Mouse (Mus musculus): ENCODE measurements around the gene Gm29776. TPM values are rescaled to one million over a fixed set of nuclear protein-coding genes. Genes with fewer than 3 reads are reported as not detected.

The Gm29776 gene
- polyA plus RNA-seq, 1 experiment from 2014 or later = 0.15 TPM

GRCm38 (mm10) chr14:54646898-54647636 lies 51.6 kb downstream of the Gm29776 start:
- H3K9ac ChIP-seq = no peak overlapping the region
- H3K4me2 ChIP-seq = no peak overlapping the region
- no peak for ATAC-seq (ENCODE audit: insufficient read depth, low FRiP score, low read depth)
- H3K36me3 ChIP-seq = peaks cover 81% of the 10 kb centered on the region
- no peaks in the 10 kb centered on the region for H3K27me3 ChIP-seq (replicated peaks)
- H3K4me1 ChIP-seq = peaks cover 4% of the 10 kb centered on the region; the same call in 1 of the 2 replicates
- H3K4me3 ChIP-seq (replicated peaks) = no peak overlapping the region
- no peaks in the 10 kb centered on the region for H3K9me3 ChIP-seq
- 90% methylated on average over 8 of the region's 8 CpGs for WGBS
- no peak overlapping the region for H3K27ac ChIP-seq

- H3K9me3 ChIP-seq = no peaks in the 10 kb centered on the region
- 94% methylated on average over 17 of the region's 17 CpGs for whole genome bisulfite sequencing
- no peak for ATAC-seq (ENCODE audit: insufficient read depth, low FRiP score, low read depth)
- H3K4me3 ChIP-seq (replicated peaks) = no peak overlapping the region
- H3K36me3 ChIP-seq = peaks cover 78% of the 10 kb centered on the region
- no peak overlapping the region for H3K4me2 ChIP-seq
- no peak overlapping the region for H3K9ac ChIP-seq
- no peaks in the 10 kb centered on the region for H3K27me3 ChIP-seq (replicated peaks)
- H3K27ac ChIP-seq = no peak overlapping the region
- peaks cover 4% of the 10 kb centered on the region; the same call in 1 of the 2 replicates for H3K4me1 ChIP-seq
Observed at GRCm38 (mm10) chr14:54646455-54646854, 52.2 kb downstream of the Gm29776 start.

GRCm38 (mm10) chr14:54644294-54644693 lies 54.3 kb downstream of the Gm29776 start:
- no peak overlapping the region for H3K4me2 ChIP-seq
- H3K4me1 ChIP-seq = peaks cover 2% of the 10 kb centered on the region; the same call in 1 of the 2 replicates
- H3K4me3 ChIP-seq (replicated peaks) = no peak overlapping the region
- 86% methylated on average over 9 of the region's 9 CpGs for WGBS
- no peak overlapping the region for H3K27ac ChIP-seq
- ATAC-seq (ENCODE audit: insufficient read depth, low FRiP score, low read depth) = no peak
- H3K36me3 ChIP-seq = peaks cover 62% of the 10 kb centered on the region
- H3K27me3 ChIP-seq (replicated peaks) = no peaks in the 10 kb centered on the region
- no peaks in the 10 kb centered on the region for H3K9me3 ChIP-seq
- no peak overlapping the region for H3K9ac ChIP-seq

GRCm38 (mm10) chr14:54643011-54643410 lies 55.6 kb downstream of the Gm29776 start:
- no peak overlapping the region for H3K9ac ChIP-seq
- H3K9me3 ChIP-seq = no peaks in the 10 kb centered on the region
- no peak overlapping the region for H3K4me3 ChIP-seq (replicated peaks)
- peaks cover 52% of the 10 kb centered on the region for H3K36me3 ChIP-seq
- WGBS = 79% methylated on average over 2 of the region's 2 CpGs
- H3K27ac ChIP-seq = no peak overlapping the region
- no peak for ATAC-seq (ENCODE audit: insufficient read depth, low FRiP score, low read depth)
- no peak overlapping the region for H3K4me2 ChIP-seq
- H3K4me1 ChIP-seq = peaks cover 2% of the 10 kb centered on the region; the same call in 1 of the 2 replicates
- H3K27me3 ChIP-seq (replicated peaks) = no peaks in the 10 kb centered on the region

Small RNAs within 50 kb of the gene (microRNA-seq; reads per million reads assigned to microRNA genes)
- gene Mir6948 = not detected

Other genes starting within 250 kb of the Gm29776 start
- gene Lrp10, start 234.7 kb downstream of the Gm29776 start, polyA plus RNA-seq (2015; fragmentation: Nextera tagmentation; extraction: Ambion mirVana) = 49.6 and 51.9 TPM in 2 replicates
- 1.6 and 2.3 TPM in 2 replicates for gene Rem2, start 222.7 kb downstream of the Gm29776 start, polyA plus RNA-seq (2015; fragmentation: Nextera tagmentation; extraction: Ambion mirVana)
- 66.6 and 71.7 TPM in 2 replicates for gene Prmt5, start 181.3 kb downstream of the Gm29776 start, polyA plus RNA-seq (2015; fragmentation: Nextera tagmentation; extraction: Ambion mirVana)
- gene Haus4, start 144.2 kb downstream of the Gm29776 start, polyA plus RNA-seq (2015; fragmentation: Nextera tagmentation; extraction: Ambion mirVana) = 48.3 and 49.3 TPM in 2 replicates
- 30.8 and 32.0 TPM in 2 replicates for gene Ajuba, start 121.3 kb downstream of the Gm29776 start, polyA plus RNA-seq (2015; fragmentation: Nextera tagmentation; extraction: Ambion mirVana)
- 6.7 and 8.3 TPM in 2 replicates for gene 4931414P19Rik, start 92.8 kb downstream of the Gm29776 start, polyA plus RNA-seq (2015; fragmentation: Nextera tagmentation; extraction: Ambion mirVana)
- 370 and 382 TPM in 2 replicates for gene Psmb5, start 80.8 kb downstream of the Gm29776 start, polyA plus RNA-seq (2015; fragmentation: Nextera tagmentation; extraction: Ambion mirVana)
- 0.03 TPM in 2 replicates for gene Psmb11, start 77.4 kb downstream of the Gm29776 start, polyA plus RNA-seq (2015; fragmentation: Nextera tagmentation; extraction: Ambion mirVana)
- gene Gm17606, start 57.9 kb downstream of the Gm29776 start, polyA plus RNA-seq (2015; fragmentation: Nextera tagmentation; extraction: Ambion mirVana) = not detected in 2 replicates
- 3.7 and 4.5 TPM in 2 replicates for gene Cdh24, start 57.5 kb downstream of the Gm29776 start, polyA plus RNA-seq (2015; fragmentation: Nextera tagmentation; extraction: Ambion mirVana)
- gene 1700123O20Rik, start 12.6 kb downstream of the Gm29776 start, polyA plus RNA-seq (2015; fragmentation: Nextera tagmentation; extraction: Ambion mirVana) = 79.3 and 84.8 TPM in 2 replicates
- gene Acin1, start 11.9 kb downstream of the Gm29776 start, polyA plus RNA-seq (2015; fragmentation: Nextera tagmentation; extraction: Ambion mirVana) = 111 and 116 TPM in 2 replicates
- gene Cebpe, start 13.3 kb upstream of the Gm29776 start, polyA plus RNA-seq (2015; fragmentation: Nextera tagmentation; extraction: Ambion mirVana) = 1.3 and 1.5 TPM in 2 replicates
- gene Slc7a8, start 83.1 kb upstream of the Gm29776 start, polyA plus RNA-seq (2015; fragmentation: Nextera tagmentation; extraction: Ambion mirVana) = 8.1 and 12.8 TPM in 2 replicates
- 0.18 TPM in 1 of 2 replicates, not detected in the other for gene Rnf212b, start 115.3 kb upstream of the Gm29776 start, polyA plus RNA-seq (2015; fragmentation: Nextera tagmentation; extraction: Ambion mirVana)
- 8.4 and 10.6 TPM in 2 replicates for gene Homez, start 172.1 kb upstream of the Gm29776 start, polyA plus RNA-seq (2015; fragmentation: Nextera tagmentation; extraction: Ambion mirVana)
- 2.4 and 2.7 TPM in 2 replicates for gene Ppp1r3e, start 178.7 kb upstream of the Gm29776 start, polyA plus RNA-seq (2015; fragmentation: Nextera tagmentation; extraction: Ambion mirVana)
- 4.2 and 4.3 TPM in 2 replicates for gene Bcl2l2, start 184.5 kb upstream of the Gm29776 start, polyA plus RNA-seq (2015; fragmentation: Nextera tagmentation; extraction: Ambion mirVana)
- gene Gm20521, start 184.6 kb upstream of the Gm29776 start, polyA plus RNA-seq (2015; fragmentation: Nextera tagmentation; extraction: Ambion mirVana) = 0.19 and 0.53 TPM in 2 replicates
- gene Pabpn1, start 193.7 kb upstream of the Gm29776 start, polyA plus RNA-seq (2015; fragmentation: Nextera tagmentation; extraction: Ambion mirVana) = 111 and 113 TPM in 2 replicates
- 45.5 and 48.6 TPM in 2 replicates for gene Slc22a17, start 214.3 kb upstream of the Gm29776 start, polyA plus RNA-seq (2015; fragmentation: Nextera tagmentation; extraction: Ambion mirVana)
- 27.7 and 30.4 TPM in 2 replicates for gene Efs, start 227.3 kb upstream of the Gm29776 start, polyA plus RNA-seq (2015; fragmentation: Nextera tagmentation; extraction: Ambion mirVana)
- 0.13 TPM in 1 of 2 replicates, not detected in the other for gene Il25, start 233.9 kb upstream of the Gm29776 start, polyA plus RNA-seq (2015; fragmentation: Nextera tagmentation; extraction: Ambion mirVana)
- 3.6 and 4.6 TPM in 2 replicates for gene Cmtm5, start 237.4 kb upstream of the Gm29776 start, polyA plus RNA-seq (2015; fragmentation: Nextera tagmentation; extraction: Ambion mirVana)

Measured in stomach, embryonic 15.5 days (tissue).